Mouse (Mus musculus): ENCODE measurements around the gene Me1. TPM values are rescaled to one million over a fixed set of nuclear protein-coding genes. Genes with fewer than 3 reads are reported as not detected.
"Not testable (repeated sequence)": the region's sequence is repeated elsewhere in the genome, so short reads cannot be mapped to it uniquely, and the experiment has no call there.

The Me1 gene
- polyA plus RNA-seq, 1 experiment from 2014 or later, result 34.3 TPM

DNA sequence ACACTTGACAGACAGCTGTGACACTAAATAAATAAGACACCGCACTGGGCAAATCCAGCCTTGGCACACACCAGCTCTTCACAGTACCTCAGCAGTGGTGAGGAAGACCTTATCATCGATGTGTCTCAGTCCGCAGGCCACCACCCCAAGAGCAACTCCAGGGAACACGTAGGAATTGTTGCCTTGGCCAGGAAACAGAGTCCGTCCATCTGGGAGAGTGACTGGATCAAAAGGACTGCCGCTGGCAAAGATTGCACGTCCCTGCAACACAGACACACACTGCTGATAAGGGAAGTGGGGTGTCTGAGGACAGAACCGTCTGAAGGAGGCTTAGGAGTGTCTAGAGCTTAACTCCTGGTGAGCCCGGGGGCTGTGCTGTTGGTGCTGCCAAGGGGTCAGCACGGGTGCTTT, 101.4 kb downstream of the Me1 start:
- ATAC-seq (replicated peaks; ENCODE audit: insufficient number of reproducible peaks, low FRiP score, low TSS enrichment), result peak; percentile 52; the same call in 1 of the 2 replicates
- not testable (repeated sequence) for H3K9me3 ChIP-seq (replicated peaks; ENCODE audit: control insufficient read depth, low read length); H3K9ac ChIP-seq (ENCODE audit: low read depth, low read length); H3K27me3 ChIP-seq (ENCODE audit: control insufficient read depth, insufficient read depth, low read length); H3K36me3 ChIP-seq (ENCODE audit: control insufficient read depth, insufficient read depth, low read length); H3K4me3 ChIP-seq (ENCODE audit: low read depth, low read length)
- H3K4me1 ChIP-seq (ENCODE audit: control insufficient read depth, insufficient read depth, low read length), result peaks cover 19% of the 10 kb centered on the region; the same call in 1 of the 2 replicates
- H3K4me2 ChIP-seq, result peak overlapping the region; percentile 22; the same call in 1 of the 2 replicates
- 12% methylated on average over 9 of the region's 10 CpGs for WGBS (ENCODE audit: insufficient replicate concordance)
- peak overlapping the region; percentile 41; the same call in 1 of the 2 replicates for H3K27ac ChIP-seq (ENCODE audit: low read depth, low read length)

DNA sequence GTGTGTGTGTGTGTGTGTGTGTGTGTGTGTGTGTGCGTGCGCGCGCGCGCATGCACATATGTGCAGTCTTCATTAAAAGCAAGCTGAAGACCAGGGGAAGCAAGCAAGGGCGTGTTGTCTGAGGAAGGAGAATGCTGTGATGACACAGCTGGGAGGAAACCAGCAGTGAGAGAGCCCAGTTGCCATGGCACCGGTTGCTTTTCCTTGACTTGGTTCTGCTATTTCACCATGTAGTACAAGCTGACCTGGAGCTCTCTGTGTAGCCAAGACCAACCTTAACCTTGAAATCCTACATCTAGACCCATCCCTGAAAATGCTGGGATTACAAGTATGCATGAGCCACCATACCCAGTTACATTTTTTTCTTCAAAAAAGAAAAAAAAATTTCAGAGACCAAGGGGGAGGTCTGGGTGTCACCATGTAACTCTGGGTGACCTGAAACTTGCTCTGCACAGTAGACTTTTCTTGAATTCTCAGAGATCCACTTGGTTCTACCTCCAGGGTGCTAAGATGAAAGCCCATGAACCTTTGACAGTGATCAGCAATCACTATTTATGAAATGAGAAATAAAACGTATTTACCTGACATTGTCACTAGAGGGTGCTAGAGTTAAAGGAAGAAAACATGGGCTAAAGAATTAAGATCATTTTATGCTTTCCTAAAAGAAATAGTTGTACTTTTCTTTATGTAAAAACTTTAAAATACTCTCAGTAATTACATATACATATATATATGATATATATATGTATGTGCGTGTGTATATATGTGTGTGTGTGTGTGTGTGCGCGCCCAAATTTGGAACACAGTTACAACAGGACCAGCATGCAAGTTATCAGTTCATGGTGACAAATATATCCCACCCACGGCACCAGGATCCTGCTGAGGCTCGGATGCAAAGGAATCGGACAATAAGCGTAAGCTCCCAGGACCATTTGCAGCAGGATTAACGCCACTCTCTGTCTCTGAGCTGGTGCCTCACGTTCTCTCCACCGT, 102.8 kb downstream of the Me1 start:
- Histone ChIP-seq H3K9me3 (replicated peaks; ENCODE audit: control insufficient read depth, low read length) (no peaks in the 10 kb centered on the region), H3K4me1 (ENCODE audit: control insufficient read depth, insufficient read depth, low read length) (peaks cover 13% of the 10 kb centered on the region; the same call in 1 of the 2 replicates), H3K4me2 (peak overlapping the region; percentile 35), H3K27me3 (ENCODE audit: control insufficient read depth, insufficient read depth, low read length) (no peaks in the 10 kb centered on the region), H3K36me3 (ENCODE audit: control insufficient read depth, insufficient read depth, low read length) (no peaks in the 10 kb centered on the region), H3K9ac (ENCODE audit: low read depth, low read length) (no peak overlapping the region), H3K27ac (ENCODE audit: low read depth, low read length) (peak overlapping the region; percentile 35; the same call in 1 of the 2 replicates), H3K4me3 (ENCODE audit: low read depth, low read length) (no peak overlapping the region)
- no peak for ATAC-seq (replicated peaks; ENCODE audit: insufficient number of reproducible peaks, low FRiP score, low TSS enrichment)
- WGBS (ENCODE audit: insufficient replicate concordance), result 65% methylated on average over 19 of the region's 19 CpGs

DNA sequence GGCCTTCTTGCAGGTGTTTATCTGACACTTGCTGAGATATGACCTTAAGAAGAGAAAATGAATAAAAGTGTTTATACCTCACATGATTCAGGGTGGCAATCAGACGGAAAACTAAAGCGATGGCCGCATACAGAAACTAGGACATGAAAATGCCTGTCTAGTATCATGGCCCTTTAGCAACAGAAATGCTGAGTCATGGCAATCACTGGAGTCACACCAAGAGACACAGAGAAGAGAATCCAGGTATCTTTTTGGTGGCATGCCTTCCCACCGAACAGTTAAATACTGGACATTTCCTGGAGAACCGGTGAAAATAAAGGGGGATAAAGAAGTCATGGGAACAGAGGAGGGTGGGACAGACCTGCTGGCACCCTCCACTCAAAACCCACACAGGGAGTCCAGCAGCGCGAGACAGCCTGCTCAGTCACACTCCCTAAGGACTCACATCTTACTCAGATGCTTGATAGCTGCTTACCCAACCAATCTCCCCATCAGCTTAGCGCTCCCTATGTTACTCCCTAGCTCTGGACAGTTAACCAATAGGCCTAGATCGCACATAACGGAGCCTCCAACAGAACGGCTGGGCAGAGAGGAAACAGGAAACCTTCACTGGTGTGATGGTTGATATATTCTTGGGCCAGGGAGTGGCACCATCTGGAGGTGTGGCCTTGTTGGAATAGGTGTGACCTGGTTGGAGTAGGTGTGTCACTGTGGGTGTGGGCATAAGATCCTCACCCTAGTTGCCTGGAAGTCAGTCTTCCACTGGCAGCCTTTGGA, 108.5 kb downstream of the Me1 start:
- WGBS (ENCODE audit: insufficient replicate concordance), result 87% methylated on average over 11 of the region's 11 CpGs
- H3K4me3 ChIP-seq (ENCODE audit: low read depth, low read length), result no peak overlapping the region
- no peaks in the 10 kb centered on the region for H3K9me3 ChIP-seq (replicated peaks; ENCODE audit: control insufficient read depth, low read length)
- H3K27me3 ChIP-seq (ENCODE audit: control insufficient read depth, insufficient read depth, low read length), result no peaks in the 10 kb centered on the region
- H3K36me3 ChIP-seq (ENCODE audit: control insufficient read depth, insufficient read depth, low read length), result no peaks in the 10 kb centered on the region
- H3K9ac ChIP-seq (ENCODE audit: low read depth, low read length), result no peak overlapping the region
- ATAC-seq (replicated peaks; ENCODE audit: insufficient number of reproducible peaks, low FRiP score, low TSS enrichment), result no peak; the same call in 1 of the 2 replicates
- no peak overlapping the region for H3K27ac ChIP-seq (ENCODE audit: low read depth, low read length)
- no peaks in the 10 kb centered on the region for H3K4me1 ChIP-seq (ENCODE audit: control insufficient read depth, insufficient read depth, low read length)
- no peak overlapping the region for H3K4me2 ChIP-seq

DNA sequence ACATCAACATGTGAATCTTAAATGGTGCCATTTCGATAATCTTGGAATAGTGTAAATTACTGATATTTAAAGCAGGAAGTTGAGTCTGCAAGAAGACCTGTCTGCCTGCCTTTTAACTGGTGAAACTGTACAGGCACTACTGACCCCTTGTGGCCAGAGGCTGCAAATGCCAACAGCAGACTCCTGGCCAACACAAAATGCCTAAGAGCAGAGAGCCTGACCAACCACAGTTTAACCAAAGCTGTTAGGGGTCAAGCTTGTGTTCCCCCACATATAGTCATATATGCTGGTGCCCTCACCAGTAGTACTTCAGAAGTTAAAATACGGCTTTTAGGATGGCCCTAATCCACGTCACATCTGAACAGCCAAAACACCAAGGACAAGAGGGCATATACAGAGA, 112.0 kb downstream of the Me1 start:
- Histone ChIP-seq H3K4me1 (ENCODE audit: control insufficient read depth, insufficient read depth, low read length) (no peaks in the 10 kb centered on the region), H3K4me2 (no peak overlapping the region), H3K27ac (ENCODE audit: low read depth, low read length) (no peak overlapping the region), H3K36me3 (ENCODE audit: control insufficient read depth, insufficient read depth, low read length) (no peaks in the 10 kb centered on the region), H3K9ac (ENCODE audit: low read depth, low read length) (no peak overlapping the region), H3K4me3 (ENCODE audit: low read depth, low read length) (no peak overlapping the region), H3K9me3 (replicated peaks; ENCODE audit: control insufficient read depth, low read length) (no peaks in the 10 kb centered on the region), H3K27me3 (ENCODE audit: control insufficient read depth, insufficient read depth, low read length) (no peaks in the 10 kb centered on the region)
- 50% methylated on average over 3 of the region's 3 CpGs for WGBS (ENCODE audit: insufficient replicate concordance)
- no peak for ATAC-seq (replicated peaks; ENCODE audit: insufficient number of reproducible peaks, low FRiP score, low TSS enrichment)

DNA sequence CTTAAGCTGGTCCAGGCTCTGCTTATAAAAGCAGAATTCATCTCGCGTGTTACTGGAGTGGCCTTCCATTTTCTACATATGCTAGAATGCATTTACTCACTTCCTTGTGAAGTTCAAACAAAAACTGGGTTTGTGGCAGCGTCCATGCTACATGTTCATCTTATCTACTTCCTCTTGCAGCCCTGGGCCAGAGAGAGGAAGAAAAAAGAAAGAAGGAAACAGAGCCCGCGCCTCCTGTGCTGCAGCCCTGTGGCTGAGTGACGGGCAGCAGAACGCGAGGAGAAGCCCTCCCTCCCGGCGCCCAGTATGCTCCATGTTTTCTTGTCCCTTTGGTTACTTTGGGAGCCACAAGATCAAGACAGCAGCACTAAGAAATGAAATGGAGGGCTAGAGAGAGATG, 116.1 kb downstream of the Me1 start:
- H3K27ac ChIP-seq (ENCODE audit: low read depth, low read length), result no peak overlapping the region
- H3K4me1 ChIP-seq (ENCODE audit: control insufficient read depth, insufficient read depth, low read length), result no peaks in the 10 kb centered on the region
- WGBS (ENCODE audit: insufficient replicate concordance), result 74% methylated on average over 10 of the region's 10 CpGs
- no peak overlapping the region for H3K4me3 ChIP-seq (ENCODE audit: low read depth, low read length)
- ATAC-seq (replicated peaks; ENCODE audit: insufficient number of reproducible peaks, low FRiP score, low TSS enrichment), result no peak
- no peaks in the 10 kb centered on the region for H3K27me3 ChIP-seq (ENCODE audit: control insufficient read depth, insufficient read depth, low read length)
- no peaks in the 10 kb centered on the region for H3K9me3 ChIP-seq (replicated peaks; ENCODE audit: control insufficient read depth, low read length)
- H3K4me2 ChIP-seq, result no peak overlapping the region
- no peak overlapping the region for H3K9ac ChIP-seq (ENCODE audit: low read depth, low read length)
- no peaks in the 10 kb centered on the region for H3K36me3 ChIP-seq (ENCODE audit: control insufficient read depth, insufficient read depth, low read length)

DNA sequence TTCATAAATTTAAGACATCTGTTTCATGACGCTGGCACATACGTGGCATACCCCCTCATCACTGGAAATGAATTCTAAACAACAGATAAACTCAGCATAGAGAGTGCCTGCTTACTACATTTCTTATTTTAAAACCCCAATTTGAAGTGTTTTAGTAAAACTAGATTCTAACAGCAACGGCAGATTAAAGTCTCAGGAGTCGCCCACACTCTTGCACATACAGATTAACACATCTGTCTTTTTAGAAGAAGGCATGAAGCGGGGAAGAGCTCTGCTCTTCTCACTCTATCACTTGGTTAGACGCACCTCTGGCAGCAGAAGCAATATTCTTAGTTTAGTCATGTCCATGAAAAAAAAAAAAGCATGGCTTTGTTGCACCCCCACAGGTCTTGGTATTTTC, 120.6 kb downstream of the Me1 start:
- Histone ChIP-seq H3K4me3 (ENCODE audit: low read depth, low read length) (no peak overlapping the region), H3K4me1 (ENCODE audit: control insufficient read depth, insufficient read depth, low read length) (no peaks in the 10 kb centered on the region; the same call in 1 of the 2 replicates), H3K36me3 (ENCODE audit: control insufficient read depth, insufficient read depth, low read length) (no peaks in the 10 kb centered on the region), H3K9me3 (replicated peaks; ENCODE audit: control insufficient read depth, low read length) (no peaks in the 10 kb centered on the region), H3K9ac (ENCODE audit: low read depth, low read length) (no peak overlapping the region), H3K27ac (ENCODE audit: low read depth, low read length) (no peak overlapping the region), H3K4me2 (no peak overlapping the region), H3K27me3 (ENCODE audit: control insufficient read depth, insufficient read depth, low read length) (no peaks in the 10 kb centered on the region)
- whole genome bisulfite sequencing (ENCODE audit: insufficient replicate concordance), result 87% methylated on average over 6 of the region's 6 CpGs
- ATAC-seq (replicated peaks; ENCODE audit: insufficient number of reproducible peaks, low FRiP score, low TSS enrichment), result no peak

DNA sequence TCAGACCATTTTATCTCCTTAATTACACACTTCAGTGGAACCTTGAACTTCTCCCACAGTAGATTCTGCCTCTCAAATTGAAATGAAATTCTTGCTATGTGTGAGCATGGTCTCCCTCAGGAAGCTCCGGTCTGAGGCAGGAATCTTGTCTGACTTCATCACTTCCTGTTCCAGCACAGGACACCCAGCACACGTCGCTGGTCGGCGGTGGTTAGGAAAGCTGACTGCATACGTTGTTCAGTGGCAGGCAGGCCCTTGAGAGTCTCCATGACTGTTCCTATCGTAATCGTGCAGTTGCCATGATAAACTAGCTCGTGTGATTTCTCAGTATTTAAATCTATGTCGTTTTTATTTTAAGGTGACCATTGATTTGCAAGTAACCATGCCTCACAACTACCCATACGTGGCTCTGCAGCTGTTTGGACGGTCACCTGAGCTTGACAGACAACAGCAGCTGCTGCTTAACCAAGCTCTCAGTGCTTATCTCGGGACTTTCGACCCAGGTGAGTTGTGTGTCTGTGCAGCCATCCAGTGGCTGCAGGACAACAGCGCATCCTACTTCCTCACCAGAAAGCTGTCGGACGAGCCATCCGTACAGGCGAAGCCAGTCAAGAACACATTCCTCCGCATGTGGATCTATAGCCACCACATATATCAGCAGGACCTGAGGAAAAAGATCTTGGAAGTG, 122.0 kb downstream of the Me1 start:
- no peak overlapping the region for H3K27ac ChIP-seq (ENCODE audit: low read depth, low read length)
- ATAC-seq (replicated peaks; ENCODE audit: insufficient number of reproducible peaks, low FRiP score, low TSS enrichment), result no peak
- WGBS (ENCODE audit: insufficient replicate concordance), result 62% methylated on average over 20 of the region's 20 CpGs
- H3K9me3 ChIP-seq (replicated peaks; ENCODE audit: control insufficient read depth, low read length), result no peaks in the 10 kb centered on the region
- H3K4me2 ChIP-seq, result no peak overlapping the region
- no peaks in the 10 kb centered on the region; the same call in 1 of the 2 replicates for H3K4me1 ChIP-seq (ENCODE audit: control insufficient read depth, insufficient read depth, low read length)
- no peak overlapping the region for H3K9ac ChIP-seq (ENCODE audit: low read depth, low read length)
- no peaks in the 10 kb centered on the region for H3K36me3 ChIP-seq (ENCODE audit: control insufficient read depth, insufficient read depth, low read length)
- no peak overlapping the region for H3K4me3 ChIP-seq (ENCODE audit: low read depth, low read length)
- H3K27me3 ChIP-seq (ENCODE audit: control insufficient read depth, insufficient read depth, low read length), result no peaks in the 10 kb centered on the region

DNA sequence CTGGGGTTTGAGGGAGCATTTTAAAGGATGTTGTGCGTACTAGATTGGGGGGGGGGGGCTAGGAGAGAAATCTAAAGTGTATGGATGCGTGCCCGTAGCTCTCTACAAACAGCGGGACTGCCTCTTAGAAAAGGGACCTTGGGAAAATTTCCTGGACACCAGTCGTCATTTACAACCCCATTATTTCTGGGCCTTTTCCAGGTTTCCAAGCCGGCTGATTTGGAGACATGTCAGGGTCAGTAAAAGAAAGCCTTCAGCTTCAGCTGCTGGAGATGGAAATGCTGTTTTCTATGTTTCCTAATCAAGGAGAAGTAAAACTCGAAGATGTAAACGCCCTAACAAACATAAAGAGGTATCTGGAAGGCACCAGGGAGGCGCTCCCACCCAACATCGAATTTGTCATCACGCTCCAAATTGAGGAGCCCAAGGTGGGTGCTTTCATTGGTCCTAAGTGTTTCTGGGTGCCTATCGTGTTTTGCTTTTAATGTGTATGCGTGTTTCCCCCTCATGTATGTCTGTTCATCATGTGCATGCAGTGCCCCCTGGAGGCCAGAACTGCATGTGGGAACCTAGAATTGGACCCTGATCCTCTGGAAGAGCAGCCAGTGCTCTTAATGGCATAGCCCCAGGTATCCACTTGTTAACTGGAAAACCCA, 123.0 kb downstream of the Me1 start:
- Histone ChIP-seq H3K4me3 (ENCODE audit: low read depth, low read length) (peak overlapping the region; percentile 78), H3K9me3 (replicated peaks; ENCODE audit: control insufficient read depth, low read length) (no peaks in the 10 kb centered on the region), H3K4me2 (peak overlapping the region; percentile 100), H3K36me3 (ENCODE audit: control insufficient read depth, insufficient read depth, low read length) (no peaks in the 10 kb centered on the region), H3K27ac (ENCODE audit: low read depth, low read length) (no peak overlapping the region), H3K4me1 (ENCODE audit: control insufficient read depth, insufficient read depth, low read length) (no peaks in the 10 kb centered on the region; the same call in 1 of the 2 replicates), H3K9ac (ENCODE audit: low read depth, low read length) (peak overlapping the region; percentile 73; the same call in 1 of the 2 replicates), H3K27me3 (ENCODE audit: control insufficient read depth, insufficient read depth, low read length) (no peaks in the 10 kb centered on the region)
- no peak for ATAC-seq (replicated peaks; ENCODE audit: insufficient number of reproducible peaks, low FRiP score, low TSS enrichment)
- 10% methylated on average over 13 of the region's 13 CpGs for WGBS (ENCODE audit: insufficient replicate concordance)
